ENCODE assay signal across 8 mouse cellular contexts in the genomic region with DNA sequence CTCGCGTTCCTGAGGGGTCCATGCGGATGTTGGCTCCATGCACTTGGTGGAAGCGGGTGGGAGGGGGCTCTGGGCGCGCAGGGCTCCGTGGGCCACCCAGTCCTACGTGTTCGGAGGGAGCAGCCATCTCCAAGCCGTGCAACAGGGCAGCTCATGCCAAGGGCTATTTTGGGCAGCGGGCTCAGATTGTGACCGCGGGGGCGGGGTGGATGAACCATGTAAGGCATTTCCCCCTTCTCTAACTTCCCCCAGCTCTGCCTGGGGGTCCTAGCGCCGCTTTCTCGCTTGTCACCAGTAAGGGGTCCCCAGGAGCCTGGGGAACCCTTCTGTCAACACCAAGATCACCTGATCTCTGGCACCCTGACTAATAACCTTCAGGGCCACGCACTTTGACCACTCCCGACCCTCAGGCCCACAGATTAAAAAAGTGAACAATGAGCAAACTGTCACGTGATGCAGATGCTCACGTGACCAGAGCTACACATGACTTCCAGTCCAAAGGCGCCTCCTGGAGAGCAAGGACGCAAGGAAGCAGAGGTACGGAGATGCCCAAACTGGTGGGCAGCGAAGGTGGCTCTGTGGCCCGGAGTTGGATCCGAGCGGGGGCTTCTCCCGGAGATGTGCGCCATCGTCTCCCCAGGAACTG. TPM values are rescaled to one million over a fixed set of nuclear protein-coding genes. Genes with fewer than 3 reads are reported as not detected.
DNase-seq lines count a peak whose midpoint lies in the region; ATAC-seq and TF ChIP-seq lines count a peak whose summit lies in the region.

A gene (minus strand): TSS at position 143 of the 646 bp plus-strand sequence.

- H3K4me3 ChIP-seq in E14TG2a.4 (replicated peaks; ENCODE audit: low read length): peak within 1 kb of the TSS; percentile 91
- H3K4me3 ChIP-seq in forebrain, embryonic 13.5 days: peak within 1 kb of the TSS; percentile 58
- H3K4me3 ChIP-seq in liver, postnatal 0 days (ENCODE audit: low read depth, low read length): peak within 1 kb of the TSS; percentile 60
- peak within 1 kb of the TSS; percentile 70 for H3K4me3 ChIP-seq in neural tube, embryonic 14.5 days (ENCODE audit: low read depth, low read length)

- peaks cover 91% of the 10 kb centered on the region for H3K4me1 ChIP-seq in E14TG2a.4 (replicated peaks; ENCODE audit: low read depth, low read length)
- H3K4me1 ChIP-seq in forebrain, embryonic 13.5 days: peaks cover 23% of the 10 kb centered on the region
- peaks cover 16% of the 10 kb centered on the region for H3K4me1 ChIP-seq in liver, postnatal 0 days (ENCODE audit: insufficient read depth)
- H3K4me1 ChIP-seq in neural tube, embryonic 14.5 days (ENCODE audit: control insufficient read depth, insufficient read depth, low read length): peaks cover 3% of the 10 kb centered on the region; the same call in 1 of the 2 replicates

- peak within 1 kb of the TSS; percentile 95 for H3K4me2 ChIP-seq in forebrain, embryonic 13.5 days
- peak within 1 kb of the TSS; percentile 98 for H3K4me2 ChIP-seq in liver, postnatal 0 days (ENCODE audit: low read depth, low read length)
- H3K4me2 ChIP-seq in neural tube, embryonic 14.5 days (ENCODE audit: low read depth, low read length): peak within 1 kb of the TSS; percentile 99

- under 1% methylated on average over 31 of the region's 31 CpGs for WGBS in forebrain, embryonic 13.5 days
- under 1% methylated on average over 31 of the region's 31 CpGs for WGBS in large intestine, adult 2 months
- WGBS in liver, postnatal 0 days (ENCODE audit: insufficient replicate concordance): 0% methylated on average over 31 of the region's 31 CpGs
- under 1% methylated on average over 29 of the region's 31 CpGs for WGBS in neural tube, embryonic 14.5 days

- H3K9ac ChIP-seq in forebrain, embryonic 13.5 days: peak within 1 kb of the TSS; percentile 74
- peak within 1 kb of the TSS; percentile 71 for H3K9ac ChIP-seq in liver, postnatal 0 days (replicated peaks)
- H3K9ac ChIP-seq in neural tube, embryonic 14.5 days (replicated peaks; ENCODE audit: low read depth, low read length): peak within 1 kb of the TSS; percentile 78

- intact Hi-C loops in heart, postnatal 10 days (cut with DNase I): loop anchor here (1.0 to 5.0 kb wide), 3 partner anchors 46 to 77 kb away; a partner anchor contains a TSS

- peak; percentile 76 for ATAC-seq in forebrain, embryonic 13.5 days
- peak; percentile 67 for ATAC-seq in liver, postnatal 0 days
- ATAC-seq in neural tube, embryonic 14.5 days (ENCODE audit: low read depth): peak; percentile 56

- H3K27ac ChIP-seq in forebrain, embryonic 13.5 days: peak within 1 kb of the TSS; percentile 68
- peak within 1 kb of the TSS; percentile 88 for H3K27ac ChIP-seq in liver, postnatal 0 days (ENCODE audit: low read depth)
- H3K27ac ChIP-seq in neural tube, embryonic 14.5 days (ENCODE audit: low read depth, low read length): peak within 1 kb of the TSS; percentile 74

- TF ChIP-seq EP300 in liver, postnatal 0 days (IDR thresholded peaks at IDR 0.05; ENCODE audit: low read depth): peak; percentile 49; the same call in 1 of the 2 replicates

- peaks cover 52% of the 10 kb centered on the region for H3K36me3 ChIP-seq in E14TG2a.4 (ENCODE audit: insufficient read depth, low read length)
- H3K36me3 ChIP-seq in forebrain, embryonic 13.5 days (ENCODE audit: poor library complexity, severe bottlenecking): peaks cover 28% of the 10 kb centered on the region
- peaks cover 16% of the 10 kb centered on the region for H3K36me3 ChIP-seq in liver, postnatal 0 days (replicated peaks; ENCODE audit: insufficient read depth, low read length)
- H3K36me3 ChIP-seq in neural tube, embryonic 14.5 days (ENCODE audit: control insufficient read depth, insufficient read depth, low read length): peaks cover 9% of the 10 kb centered on the region; the same call in 1 of the 2 replicates

- TF ChIP-seq CTCF in E14TG2a.4 (conservative IDR thresholded peaks at IDR 0.05; ENCODE audit: low read length): no peak
- TF ChIP-seq CTCF in liver, postnatal 0 days (IDR thresholded peaks at IDR 0.05; ENCODE audit: low read depth): peak; percentile 51

- peak; percentile 90 for DNase-seq in c-Kit-positive CD71-positive TER-119-positive erythroid progenitor cells, embryonic 14.5 days (ENCODE audit: low spot score)
- peak; percentile 95 to 96 for DNase-seq in heart, postnatal 10 days
- peak; percentile 73 for DNase-seq in large intestine, adult 2 months (ENCODE audit: low read depth, low spot score)
- DNase-seq in liver, postnatal 0 days: peak; percentile 89
- peak; percentile 94 for DNase-seq in testis, postnatal 10 days (ENCODE audit: low spot score)

- H3K9me3 ChIP-seq in E14TG2a.4 (ENCODE audit: low read length): no peaks in the 10 kb centered on the region
- no peaks in the 10 kb centered on the region for H3K9me3 ChIP-seq in forebrain, embryonic 13.5 days (replicated peaks)
- H3K9me3 ChIP-seq in liver, postnatal 0 days (ENCODE audit: low read length): no peaks in the 10 kb centered on the region
- H3K9me3 ChIP-seq in neural tube, embryonic 14.5 days (ENCODE audit: control insufficient read depth, low read length): no peaks in the 10 kb centered on the region

- H3K27me3 ChIP-seq in E14TG2a.4 (ENCODE audit: insufficient read depth, low read length): no peaks in the 10 kb centered on the region
- no peaks in the 10 kb centered on the region for H3K27me3 ChIP-seq in forebrain, embryonic 13.5 days
- H3K27me3 ChIP-seq in liver, postnatal 0 days (ENCODE audit: insufficient read depth, low read length): no peaks in the 10 kb centered on the region
- no peaks in the 10 kb centered on the region for H3K27me3 ChIP-seq in neural tube, embryonic 14.5 days (ENCODE audit: control insufficient read depth, insufficient read depth, low read length)

RNA-seq across cellular contexts. Expression of the gene that starts here (rescaled TPM):
- polyA plus RNA-seq in forebrain, embryonic 13.5 days (2015; fragmentation: Nextera tagmentation; extraction: Ambion mirVana): 4.0 and 4.2 TPM in 2 replicates
- 10 to 100 TPM; 26.4 to 35.8 TPM for total RNA-seq in heart, postnatal 10 days (2021)
- 3.3 and 3.5 TPM in 2 replicates for polyA plus RNA-seq in large intestine, adult 2 months (2012; rRNA removed)
- polyA plus RNA-seq in liver, postnatal 0 days (2015; fragmentation: Nextera tagmentation; extraction: Ambion mirVana): 2.5 and 3.1 TPM in 2 replicates
- 5.8 and 7.2 TPM in 2 replicates for polyA plus RNA-seq in neural tube, embryonic 14.5 days (2014; fragmentation: Nextera tagmentation; extraction: Ambion mirVana)

Comparison
In these comparisons a context has a peak if more than half of its experiments do, and no peak if none do; other contexts are left out.
1. Peak in every context shown above with its lines: DNase-seq, ATAC-seq, H3K4me3 ChIP-seq and H3K27ac ChIP-seq.